Mouse (Mus musculus) G1E (cell line): ENCODE data around the gene Sec24c. TPM values are rescaled to one million over a fixed set of nuclear protein-coding genes. Genes with fewer than 3 reads are reported as not detected.

ENCODE experiments used
- ATAC-seq: 2 replicates; pipeline ENCODE4 v1.8.0; 2016; ENCODE audit warnings: mild to moderate bottlenecking; ENCODE audit not compliant: insufficient number of reproducible peaks, poor library complexity, low FRiP score, severe bottlenecking; ENCODE audit errors: extremely low read depth
- DNase-seq: peaks from one replicate; pipeline ENCODE4 v3.0.0; 2012; ENCODE audit warnings: low spot score
- H3K27me3 ChIP-seq: 2 replicates; pipeline ENCODE4 v1.6.1; 2012; ENCODE audit warnings: mild to moderate bottlenecking, low read length, inconsistent platforms; ENCODE audit not compliant: insufficient read depth
- H3K36me3 ChIP-seq: replicated peaks from 2 replicates; pipeline ENCODE3; 2012; ENCODE audit warnings: mild to moderate bottlenecking, inconsistent platforms
- H3K4me1 ChIP-seq: 2 replicates; pipeline ENCODE4 v1.6.1; 2012; ENCODE audit warnings: low read depth, low read length, inconsistent platforms, mixed read lengths; ENCODE audit not compliant: insufficient read depth
- H3K4me3 ChIP-seq: 2 replicates; pipeline ENCODE4 v1.5.1; 2012; ENCODE audit warnings: low read depth, mild to moderate bottlenecking, inconsistent platforms, low read length, moderate library complexity, mixed read lengths
- H3K9me3 ChIP-seq: replicated peaks from 2 replicates; pipeline ENCODE4 v1.6.1; 2012; ENCODE audit warnings: inconsistent platforms
- CTCF ChIP-seq: IDR thresholded peaks from 2 replicates; pipeline ENCODE4 v1.5.1; 2012; ENCODE audit warnings: low read depth, low read length, inconsistent platforms, mixed read lengths
- GATA1 ChIP-seq: IDR thresholded peaks from 2 replicates; pipeline ENCODE4 v1.6.1; 2012; ENCODE audit warnings: borderline replicate concordance, low read length, inconsistent platforms, mixed read lengths
- GATA2 ChIP-seq: IDR thresholded peaks from 2 replicates; pipeline ENCODE4 v1.6.1; 2012; ENCODE audit warnings: low read depth, low read length, inconsistent platforms, borderline replicate concordance
- POLR2AphosphoS5 ChIP-seq: IDR thresholded peaks from 2 replicates; pipeline ENCODE4 v1.6.1; 2012; ENCODE audit warnings: low read depth, low read length, inconsistent platforms; ENCODE audit not compliant: insufficient replicate concordance
- TAL1 ChIP-seq: conservative IDR thresholded peaks from 2 replicates; pipeline ENCODE4 v1.6.1; 2012; ENCODE audit warnings: low read depth, low read length, inconsistent platforms, mixed read lengths
- polyA plus RNA-seq: library from polyadenylated mRNA; stranded (reverse); fragments of >175 nt; gene quantifications from 2 replicates; pipeline ENCODE4 v1.2.3, GENCODE M21; 2012
- total RNA-seq, 2 experiments: library from RNA; stranded (forward) in 1 of 2; stranded (reverse) in 1 of 2; fragments of 200-1000 nt in 1 of 2; fragments of >200 nt in 1 of 2; fragmentation: Nextera tagmentation in 1 of 2; gene quantifications; 2 replicates each; pipeline ENCODE4 v1.2.3; 2014 to 2017

Sec24c gene
- total and polyA plus RNA-seq, 3 experiments: 101 to 271 (median 119) TPM

- TF ChIP-seq TAL1 (no peak), CTCF (no peak)
- ATAC-seq (no peak), DNase-seq (no peak)
- H3K36me3 ChIP-seq: peaks cover 98% of the 10 kb centered on the region
- H3K27me3 ChIP-seq: no peaks in the 10 kb centered on the region
- peaks cover 47% of the 10 kb centered on the region for H3K4me1 ChIP-seq
- no peaks in the 10 kb centered on the region for H3K9me3 ChIP-seq
- H3K4me3 ChIP-seq: no peak overlapping the region
These were observed 44.3 kb downstream of the Sec24c start for GRCm38 (mm10) chr14:20718443-20718842.

DNA sequence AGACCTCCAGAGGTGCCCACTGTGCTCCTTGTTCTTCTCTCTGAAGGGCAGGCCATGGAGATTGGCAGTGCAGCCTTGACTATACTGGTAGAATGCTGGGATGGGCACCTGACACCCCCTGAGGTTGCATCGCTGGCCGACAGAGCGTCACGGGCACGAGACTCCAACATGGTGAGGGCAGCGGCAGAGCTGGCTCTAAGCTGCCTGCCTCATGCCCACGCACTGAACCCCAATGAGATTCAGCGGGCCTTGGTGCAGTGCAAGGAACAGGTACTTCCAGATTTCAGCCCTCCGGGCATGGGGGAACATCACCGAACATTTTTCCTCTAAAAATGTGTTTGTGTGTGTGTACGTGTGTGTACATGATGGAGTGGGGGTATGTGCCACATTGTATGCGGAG is 45.7 kb downstream of the Sec24c start:
- no peaks in the 10 kb centered on the region for H3K27me3 ChIP-seq
- ATAC-seq (peak; percentile 1; the same call in 1 of the 2 replicates), DNase-seq (no peak)
- peaks cover 57% of the 10 kb centered on the region for H3K4me1 ChIP-seq
- H3K36me3 ChIP-seq: peaks cover 98% of the 10 kb centered on the region
- H3K4me3 ChIP-seq: no peak overlapping the region
- no peak for TF ChIP-seq GATA1
- TF ChIP-seq POLR2AphosphoS5: peak; percentile 90
- no peaks in the 10 kb centered on the region for H3K9me3 ChIP-seq

GRCm38 (mm10) chr14:20721371-20721770 is 47.3 kb downstream of the Sec24c start:
- peak overlapping the region; percentile 28; the same call in 1 of the 2 replicates for H3K4me3 ChIP-seq
- peaks cover 73% of the 10 kb centered on the region for H3K4me1 ChIP-seq
- ATAC-seq (no peak), DNase-seq (no peak)
- H3K36me3 ChIP-seq: peaks cover 98% of the 10 kb centered on the region
- TF ChIP-seq CTCF: no peak
- TF ChIP-seq GATA1: no peak
- no peak; the same call in 1 of the 2 replicates for TF ChIP-seq POLR2AphosphoS5
- TF ChIP-seq TAL1: no peak
- TF ChIP-seq GATA2: no peak
- no peaks in the 10 kb centered on the region for H3K27me3 ChIP-seq
- no peaks in the 10 kb centered on the region for H3K9me3 ChIP-seq

DNA sequence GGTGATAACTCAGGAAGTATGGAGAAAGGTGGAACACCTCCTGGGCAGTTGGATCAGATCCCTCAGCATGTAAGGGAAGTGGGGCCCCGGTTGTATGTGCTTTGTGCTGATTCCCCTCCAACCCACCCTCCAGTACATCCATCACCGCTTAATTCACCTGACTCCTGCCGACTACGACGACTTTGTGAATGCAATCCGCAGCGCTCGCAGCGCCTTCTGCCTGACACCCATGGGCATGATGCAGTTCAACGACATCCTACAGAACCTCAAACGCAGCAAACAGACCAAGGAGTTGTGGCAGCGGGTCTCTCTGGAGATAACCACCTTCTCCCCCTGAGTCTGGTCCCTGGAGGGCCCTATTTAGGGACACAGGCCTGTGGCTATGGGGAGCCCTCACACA is 48.9 kb downstream of the Sec24c start:
- Histone ChIP-seq H3K9me3 (no peaks in the 10 kb centered on the region), H3K4me3 (peak overlapping the region; percentile 38; the same call in 1 of the 2 replicates), H3K4me1 (peaks cover 86% of the 10 kb centered on the region), H3K36me3 (peaks cover 94% of the 10 kb centered on the region), H3K27me3 (no peaks in the 10 kb centered on the region)
- ATAC-seq (no peak), DNase-seq (no peak)
- TF ChIP-seq GATA2 (no peak), TAL1 (no peak), GATA1 (no peak), POLR2AphosphoS5 (0 out of 2 replicates have a peak, but pooled peaks have one; percentile 77)

- Histone ChIP-seq H3K27me3 (no peaks in the 10 kb centered on the region), H3K9me3 (no peaks in the 10 kb centered on the region), H3K4me1 (peaks cover 85% of the 10 kb centered on the region), H3K4me3 (peak overlapping the region; percentile 56; the same call in 1 of the 2 replicates), H3K36me3 (peaks cover 94% of the 10 kb centered on the region)
- no peak for ATAC-seq
- TF ChIP-seq POLR2AphosphoS5 (no peak), CTCF (peak; percentile 68)
- DNase-seq: no peak
These were observed 49.9 kb downstream of the Sec24c start for GRCm38 (mm10) chr14:20724043-20724442.

- peak overlapping the region; percentile 56; the same call in 1 of the 2 replicates for H3K4me3 ChIP-seq
- no peaks in the 10 kb centered on the region for H3K9me3 ChIP-seq
- ATAC-seq (no peak), DNase-seq (no peak)
- peaks cover 94% of the 10 kb centered on the region for H3K4me1 ChIP-seq
- TF ChIP-seq TAL1 (no peak), POLR2AphosphoS5 (no peak), GATA1 (no peak), GATA2 (no peak), CTCF (no peak)
- peaks cover 96% of the 10 kb centered on the region for H3K36me3 ChIP-seq
- no peaks in the 10 kb centered on the region for H3K27me3 ChIP-seq
These were observed 51.7 kb downstream of the Sec24c start for GRCm38 (mm10) chr14:20725660-20726339.

- ATAC-seq (no peak), DNase-seq (no peak)
- no peak for TF ChIP-seq GATA2
- Histone ChIP-seq H3K9me3 (no peaks in the 10 kb centered on the region), H3K4me1 (peaks cover 74% of the 10 kb centered on the region), H3K4me3 (peak overlapping the region; percentile 96), H3K27me3 (no peaks in the 10 kb centered on the region), H3K36me3 (peaks cover 74% of the 10 kb centered on the region)
These were observed 55.8 kb downstream of the Sec24c start for GRCm38 (mm10) chr14:20729871-20730270.
